Mouse (Mus musculus): ENCODE results near the gene Aldh1l1. TPM values are rescaled to one million over a fixed set of nuclear protein-coding genes. Genes with fewer than 3 reads are reported as not detected.
A peak's percentile ranks its signal among the peaks of the same experiment; 100 is the strongest.

The Aldh1l1 gene
- polyA plus RNA-seq (2015; fragmentation: Nextera tagmentation; extraction: Ambion mirVana), result 38.3 and 38.6 TPM in 2 replicates

DNA sequence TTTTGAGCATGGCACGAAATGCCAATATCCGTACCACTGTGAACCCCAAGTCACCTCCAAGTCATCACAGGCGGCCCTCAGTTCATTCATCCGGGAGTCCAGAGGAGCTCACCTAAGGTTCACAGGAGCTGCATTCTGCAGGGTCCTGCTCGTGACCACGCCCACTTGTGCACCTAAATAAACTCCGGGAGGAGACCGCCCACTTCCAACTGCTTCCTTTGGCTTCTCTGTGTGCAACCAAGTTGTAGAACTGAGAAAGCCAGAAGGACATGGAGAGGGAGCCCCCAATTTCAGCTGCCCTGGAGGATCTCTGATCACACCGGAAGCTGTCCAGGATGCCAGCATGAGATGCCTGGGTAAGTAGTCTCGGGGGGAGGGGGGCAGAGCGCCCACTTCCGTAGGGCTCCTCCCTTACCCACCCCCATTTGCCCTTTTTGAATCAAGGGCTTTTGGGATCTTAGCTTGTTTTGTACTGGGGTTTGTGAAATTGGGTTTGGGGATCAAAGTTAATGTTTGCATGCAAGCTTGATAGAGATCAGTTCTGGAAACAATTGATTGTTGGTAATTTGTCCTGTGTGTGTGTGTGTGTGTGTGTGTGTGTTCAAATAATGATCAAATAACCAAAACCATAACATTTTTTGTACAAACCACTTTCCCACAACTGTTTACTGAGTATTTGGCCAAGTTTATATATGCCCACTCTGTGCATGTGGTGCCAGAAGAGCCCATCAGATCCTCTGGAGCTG, at the start of gene Aldh1l1:
TSS of gene Aldh1l1 (plus strand) at position 252 of the 746 bp plus-strand sequence.
- H3K9me3 ChIP-seq, result no peaks in the 10 kb centered on the region
- 86% methylated on average over 12 of the region's 12 CpGs for WGBS
- no peak within 1 kb of the TSS for H3K27ac ChIP-seq (replicated peaks)
- ATAC-seq (ENCODE audit: low read depth), result no peak
- H3K4me3 ChIP-seq, result no peak within 1 kb of the TSS
- no peaks in the 10 kb centered on the region for H3K4me1 ChIP-seq (replicated peaks)
- no peaks in the 10 kb centered on the region for H3K27me3 ChIP-seq
- H3K9ac ChIP-seq, result no peak within 1 kb of the TSS
- no peaks in the 10 kb centered on the region for H3K36me3 ChIP-seq
- H3K4me2 ChIP-seq, result no peak within 1 kb of the TSS

DNA sequence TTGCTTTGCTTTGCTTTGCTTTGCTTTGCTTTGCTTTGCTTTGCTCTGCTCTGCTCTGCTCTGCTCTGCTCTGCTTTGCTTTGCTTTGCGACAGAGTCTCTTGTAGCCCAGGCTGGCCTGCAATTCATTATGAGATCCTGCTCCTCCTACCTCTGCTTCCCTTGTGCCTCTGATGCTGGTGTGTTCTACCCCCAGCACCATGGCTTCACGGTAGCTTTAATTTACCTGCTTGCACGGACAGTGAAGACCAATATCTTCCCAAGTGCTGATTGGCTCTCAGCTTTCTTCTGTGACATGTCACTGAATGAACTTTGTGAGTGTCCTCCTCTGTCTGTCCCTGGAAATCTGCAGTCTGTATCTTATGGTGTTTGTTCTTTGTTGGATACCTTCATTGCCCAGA, 49.2 kb upstream of the Aldh1l1 start:
- H3K4me1 ChIP-seq (replicated peaks), result no peaks in the 10 kb centered on the region
- ATAC-seq (ENCODE audit: low read depth), result no peak
- no peak overlapping the region for H3K27ac ChIP-seq (replicated peaks)
- H3K4me3 ChIP-seq, result no peak overlapping the region
- H3K27me3 ChIP-seq, result 0 out of 2 replicates have a peak, but pooled peaks cover 5% of the 10 kb centered on the region
- no peaks in the 10 kb centered on the region for H3K9me3 ChIP-seq
- H3K4me2 ChIP-seq, result no peak overlapping the region
- WGBS, result 94% methylated on average over 3 of the region's 3 CpGs
- no peaks in the 10 kb centered on the region for H3K36me3 ChIP-seq
- H3K9ac ChIP-seq, result no peak overlapping the region

DNA sequence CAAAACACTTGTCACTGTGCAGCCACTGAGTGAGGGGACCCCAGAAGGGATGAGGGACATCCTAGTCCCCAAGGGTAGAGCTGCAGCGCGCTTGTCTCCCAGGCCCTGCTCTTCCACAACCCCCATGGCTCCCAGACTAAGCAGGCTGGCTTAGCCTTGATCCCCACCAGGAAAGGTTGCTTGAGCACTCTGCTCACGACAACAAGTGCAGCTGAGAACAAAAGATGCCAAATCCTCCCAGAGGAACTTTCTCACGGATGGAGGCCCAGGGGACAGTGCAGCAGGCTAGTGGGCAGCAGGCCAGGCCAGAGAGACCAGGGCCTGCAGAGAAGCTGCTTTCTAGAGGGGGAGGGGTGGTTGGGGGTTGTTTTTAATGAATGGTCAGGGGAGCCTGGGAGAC, 39.3 kb upstream of the Aldh1l1 start:
- peak; percentile 88 for ATAC-seq (ENCODE audit: low read depth)
- peaks cover 11% of the 10 kb centered on the region for H3K4me1 ChIP-seq (replicated peaks)

DNA sequence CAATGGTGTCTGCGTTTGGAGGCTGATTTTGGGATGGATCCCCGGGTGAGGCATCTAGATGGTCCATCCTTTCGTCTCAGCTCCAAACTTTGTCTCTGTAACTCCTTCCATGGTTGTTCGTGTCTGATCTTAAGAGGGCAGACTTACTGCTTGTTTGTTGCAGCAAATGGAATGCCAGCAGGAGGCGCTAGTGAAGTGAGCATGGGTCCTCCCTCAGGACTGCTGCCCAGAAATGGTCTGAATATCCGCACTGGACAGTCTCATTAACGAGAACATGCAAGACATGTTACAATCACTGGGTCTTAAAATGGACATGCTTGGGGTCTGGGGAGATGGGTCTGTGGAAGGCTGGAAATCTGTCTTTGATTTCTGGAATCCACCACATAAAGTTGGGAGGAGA, 36.0 kb upstream of the Aldh1l1 start:
- H3K9me3 ChIP-seq, result no peaks in the 10 kb centered on the region
- no peak overlapping the region for H3K27ac ChIP-seq (replicated peaks)
- ATAC-seq (ENCODE audit: low read depth), result no peak
- no peaks in the 10 kb centered on the region for H3K36me3 ChIP-seq
- 36% methylated on average over 7 of the region's 7 CpGs for WGBS
- H3K4me2 ChIP-seq, result no peak overlapping the region
- no peak overlapping the region for H3K9ac ChIP-seq
- H3K4me1 ChIP-seq (replicated peaks), result peaks cover 11% of the 10 kb centered on the region
- no peaks in the 10 kb centered on the region for H3K27me3 ChIP-seq
- H3K4me3 ChIP-seq, result no peak overlapping the region

More for the DNA sequence above, 39.3 kb upstream of the Aldh1l1 start:
- Histone ChIP-seq H3K27me3 (no peaks in the 10 kb centered on the region), H3K9me3 (no peaks in the 10 kb centered on the region), H3K9ac (no peak overlapping the region), H3K4me3 (no peak overlapping the region), H3K4me2 (no peak overlapping the region), H3K36me3 (no peaks in the 10 kb centered on the region), H3K27ac (replicated peaks) (peak overlapping the region; percentile 62)
- 32% methylated on average over 4 of the region's 4 CpGs for WGBS

DNA sequence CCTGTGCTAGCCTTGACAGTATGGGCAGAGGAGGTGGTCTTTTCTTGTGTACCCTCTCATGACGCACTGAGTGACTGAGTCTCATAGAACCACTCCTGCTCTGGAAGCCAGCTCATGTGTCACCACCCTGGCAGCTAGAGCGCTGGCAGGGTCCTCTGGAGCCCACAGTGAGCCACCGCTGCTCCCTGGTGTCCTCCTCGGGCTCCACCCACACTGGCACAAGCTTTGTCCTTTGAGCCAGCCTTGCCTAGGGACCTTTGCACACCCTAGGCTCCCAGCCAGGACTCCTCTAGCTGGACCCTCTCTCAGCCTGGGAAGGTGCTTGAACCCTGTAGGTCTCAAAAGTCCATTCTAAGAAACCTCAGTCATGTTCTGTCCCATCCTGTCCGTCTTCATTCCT, 35.5 kb upstream of the Aldh1l1 start:
- Histone ChIP-seq H3K4me3 (no peak overlapping the region), H3K9ac (no peak overlapping the region), H3K4me2 (no peak overlapping the region), H3K27ac (replicated peaks) (no peak overlapping the region), H3K36me3 (no peaks in the 10 kb centered on the region), H3K9me3 (no peaks in the 10 kb centered on the region), H3K27me3 (no peaks in the 10 kb centered on the region), H3K4me1 (replicated peaks) (peaks cover 11% of the 10 kb centered on the region)
- 78% methylated on average over 5 of the region's 5 CpGs for WGBS
- ATAC-seq (ENCODE audit: low read depth), result no peak

DNA sequence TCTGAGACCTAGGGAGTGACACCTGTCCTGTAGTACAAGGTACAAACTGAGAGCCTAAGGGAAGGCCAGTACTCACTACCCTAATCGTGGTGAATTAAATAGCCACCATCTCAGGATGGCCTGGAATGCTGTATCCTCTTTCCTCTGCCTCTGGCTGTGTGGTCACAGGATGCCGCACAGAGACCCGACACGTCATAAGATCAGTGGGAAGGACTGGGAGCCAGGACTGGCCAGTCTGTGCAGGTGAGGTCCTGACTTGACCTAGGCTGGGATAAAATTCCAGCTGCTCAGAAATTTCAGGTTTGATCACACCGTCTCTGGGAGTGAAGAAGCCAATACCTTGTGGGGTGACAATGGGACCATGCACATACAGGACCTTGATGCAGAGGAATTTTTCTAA, 34.7 kb upstream of the Aldh1l1 start:
- H3K9ac ChIP-seq, result no peak overlapping the region
- no peak overlapping the region for H3K4me3 ChIP-seq
- ATAC-seq (ENCODE audit: low read depth), result no peak
- H3K27me3 ChIP-seq, result no peaks in the 10 kb centered on the region
- H3K36me3 ChIP-seq, result no peaks in the 10 kb centered on the region
- no peaks in the 10 kb centered on the region for H3K9me3 ChIP-seq
- no peak overlapping the region for H3K27ac ChIP-seq (replicated peaks)
- WGBS, result 90% methylated on average over 5 of the region's 5 CpGs
- no peak overlapping the region for H3K4me2 ChIP-seq
- H3K4me1 ChIP-seq (replicated peaks), result peaks cover 9% of the 10 kb centered on the region

DNA sequence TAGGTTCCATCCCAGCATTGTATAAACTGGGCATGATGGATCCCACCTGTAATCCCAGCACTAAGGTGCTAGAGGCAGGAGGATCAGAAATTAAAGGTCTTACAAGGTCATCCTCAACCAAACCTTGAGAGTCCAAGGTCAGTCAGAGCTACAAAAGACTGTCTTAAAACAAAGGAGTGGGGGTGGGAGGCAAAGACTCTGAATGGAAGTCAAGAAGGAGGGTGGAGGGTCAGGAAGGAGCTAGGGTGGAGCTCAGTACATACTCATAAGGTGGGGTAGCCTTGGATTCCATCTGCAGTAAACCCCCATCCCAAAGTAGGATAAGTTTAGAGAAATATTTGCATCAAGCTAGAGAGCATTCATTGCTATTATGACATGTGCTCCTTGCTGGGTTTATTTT, 33.6 kb upstream of the Aldh1l1 start:
- Histone ChIP-seq H3K27me3 (no peaks in the 10 kb centered on the region), H3K4me2 (no peak overlapping the region), H3K27ac (replicated peaks) (no peak overlapping the region), H3K9me3 (no peaks in the 10 kb centered on the region), H3K4me3 (no peak overlapping the region), H3K4me1 (replicated peaks) (no peaks in the 10 kb centered on the region), H3K9ac (no peak overlapping the region), H3K36me3 (no peaks in the 10 kb centered on the region)
- ATAC-seq (ENCODE audit: low read depth), result no peak

DNA sequence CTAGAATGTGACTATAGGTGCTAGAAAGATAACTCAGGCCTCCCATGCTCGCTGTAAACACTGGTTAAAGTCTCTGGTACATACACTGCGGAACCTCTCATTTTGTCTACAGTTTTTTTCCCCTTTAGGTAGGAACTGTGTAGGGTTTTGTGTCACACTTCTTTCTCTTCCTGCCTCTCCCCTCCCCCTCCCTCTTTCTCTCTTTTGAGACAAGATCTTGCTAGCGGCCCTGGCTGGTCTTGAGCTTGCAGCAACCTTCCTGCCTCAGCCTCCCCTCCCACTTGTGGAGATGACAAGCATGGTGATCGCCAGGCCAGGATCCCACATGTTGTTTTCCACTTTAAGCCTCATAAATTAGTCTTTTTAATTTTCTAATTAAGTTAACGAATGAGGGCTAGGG, 32.5 kb upstream of the Aldh1l1 start:
- Histone ChIP-seq H3K36me3 (no peaks in the 10 kb centered on the region), H3K4me2 (no peak overlapping the region), H3K4me3 (no peak overlapping the region), H3K27me3 (no peaks in the 10 kb centered on the region), H3K4me1 (replicated peaks) (no peaks in the 10 kb centered on the region), H3K9me3 (no peaks in the 10 kb centered on the region), H3K9ac (no peak overlapping the region), H3K27ac (replicated peaks) (no peak overlapping the region)
- no peak for ATAC-seq (ENCODE audit: low read depth)
- 86% methylated on average over 5 of the region's 5 CpGs for WGBS

DNA sequence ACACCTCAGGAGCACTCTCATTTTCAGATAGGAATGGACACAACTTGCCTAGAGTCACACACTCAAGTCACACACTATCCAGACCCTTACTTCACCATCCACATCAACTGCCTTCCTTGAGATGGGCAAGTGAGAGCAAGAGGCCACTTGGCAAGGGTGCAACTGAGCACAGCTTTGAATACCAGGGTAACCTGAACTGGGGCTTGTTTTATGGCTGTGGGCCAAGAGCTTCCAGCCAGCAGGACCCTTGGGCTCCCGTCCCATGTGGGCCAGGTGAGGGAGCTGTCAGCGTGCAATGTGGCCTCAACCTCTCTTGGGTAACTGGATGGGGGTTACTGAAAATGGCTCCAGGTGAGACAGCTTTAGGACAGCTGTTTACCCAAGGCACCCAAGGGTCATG, 28.8 kb upstream of the Aldh1l1 start:
- no peak for ATAC-seq (ENCODE audit: low read depth)
- Histone ChIP-seq H3K27me3 (peaks cover 26% of the 10 kb centered on the region), H3K9me3 (no peaks in the 10 kb centered on the region), H3K4me1 (replicated peaks) (peaks cover 10% of the 10 kb centered on the region), H3K4me3 (no peak overlapping the region), H3K4me2 (no peak overlapping the region), H3K36me3 (no peaks in the 10 kb centered on the region), H3K9ac (no peak overlapping the region), H3K27ac (replicated peaks) (no peak overlapping the region)
- WGBS, result 80% methylated on average over 2 of the region's 2 CpGs

DNA sequence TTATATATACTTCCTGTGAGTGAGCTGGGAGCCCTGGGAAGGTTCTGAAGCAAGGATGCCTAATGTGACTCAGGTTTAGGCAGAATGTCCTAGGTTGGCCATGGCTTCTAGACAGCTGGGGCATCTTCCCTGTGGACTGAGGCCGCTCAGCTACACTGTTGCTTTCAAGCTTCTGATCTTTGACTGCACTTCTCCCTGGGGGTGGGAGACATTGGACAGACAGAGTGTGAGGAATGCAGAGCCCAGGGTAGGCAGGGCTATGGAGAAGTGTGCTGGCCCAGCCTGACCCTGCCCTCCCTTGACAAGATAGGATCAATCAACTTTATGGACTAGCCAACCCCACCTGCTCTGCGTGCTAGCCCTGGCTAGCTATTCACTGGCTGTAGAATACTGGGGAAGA, 25.0 kb upstream of the Aldh1l1 start:
- H3K9ac ChIP-seq, result no peak overlapping the region
- no peak overlapping the region for H3K4me2 ChIP-seq
- no peak for ATAC-seq (ENCODE audit: low read depth)
- WGBS, result 35% methylated on average over 2 of the region's 2 CpGs
- H3K4me1 ChIP-seq (replicated peaks), result peaks cover 33% of the 10 kb centered on the region
- no peaks in the 10 kb centered on the region for H3K36me3 ChIP-seq
- peaks cover 53% of the 10 kb centered on the region for H3K27me3 ChIP-seq
- no peak overlapping the region for H3K27ac ChIP-seq (replicated peaks)
- H3K9me3 ChIP-seq, result no peaks in the 10 kb centered on the region
- H3K4me3 ChIP-seq, result no peak overlapping the region

DNA sequence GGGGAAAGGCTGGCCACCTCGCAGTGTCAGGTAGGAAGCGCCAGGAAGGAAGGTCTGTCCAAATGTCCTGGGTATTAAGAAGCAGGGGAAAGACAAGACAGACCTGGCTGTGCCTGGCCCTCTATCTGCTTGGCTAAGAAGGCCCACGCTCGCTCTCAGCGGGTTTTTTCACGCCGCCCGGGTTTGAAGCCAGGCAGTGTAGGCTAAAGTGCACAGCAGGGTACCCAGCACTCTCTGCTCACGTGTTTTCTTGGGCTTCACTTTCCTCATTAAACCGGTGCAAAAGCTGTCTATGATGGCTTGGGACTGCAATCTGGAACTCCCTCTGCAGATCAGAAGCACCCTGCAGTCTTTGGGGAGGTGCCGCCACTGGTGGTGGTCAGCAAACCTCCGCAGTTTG, 24.5 kb upstream of the Aldh1l1 start:
- peak; percentile 7; the same call in 1 of the 2 replicates for ATAC-seq (ENCODE audit: low read depth)
- H3K36me3 ChIP-seq, result no peaks in the 10 kb centered on the region
- peak overlapping the region; percentile 70 for H3K4me3 ChIP-seq
- H3K4me2 ChIP-seq, result peak overlapping the region; percentile 100
- WGBS, result 7% methylated on average over 12 of the region's 12 CpGs
- peaks cover 53% of the 10 kb centered on the region for H3K27me3 ChIP-seq
- H3K4me1 ChIP-seq (replicated peaks), result peaks cover 33% of the 10 kb centered on the region
- H3K27ac ChIP-seq (replicated peaks), result 0 out of 2 replicates have a peak overlapping the region, but pooled peaks have one; percentile 7
- H3K9me3 ChIP-seq, result no peaks in the 10 kb centered on the region
- H3K9ac ChIP-seq, result peak overlapping the region; percentile 83

DNA sequence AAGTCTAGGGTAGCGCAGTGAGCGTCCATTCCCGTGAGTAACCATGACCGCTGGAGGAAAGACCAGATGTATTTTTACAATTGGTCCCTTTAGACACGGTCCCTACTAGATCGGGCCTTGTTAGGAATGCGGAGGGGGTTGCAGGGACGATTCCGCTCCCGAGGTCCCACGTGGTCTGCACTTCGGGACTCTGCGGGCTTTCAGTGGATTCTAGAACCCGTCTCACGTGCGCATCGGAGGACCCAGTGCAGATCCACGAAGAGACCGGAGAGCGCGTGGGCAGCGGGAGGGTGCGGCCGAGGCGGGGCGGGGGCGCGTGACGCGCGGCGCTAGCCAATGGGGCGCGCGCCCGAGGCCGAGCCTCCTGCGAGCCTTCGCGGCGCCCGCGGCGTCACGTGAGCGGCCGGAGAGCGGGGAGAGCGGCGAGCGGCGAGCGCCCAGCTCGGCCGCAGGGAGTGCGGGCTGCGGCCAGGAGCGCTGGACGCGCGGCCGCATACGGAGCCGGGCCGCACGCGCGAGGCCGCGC, 24.0 kb upstream of the Aldh1l1 start, which contains the start of gene Klf15:
TSS of gene Klf15 (plus strand) at position 396 of the 526 bp plus-strand sequence.
- peak within 1 kb of the TSS; percentile 100 for H3K4me2 ChIP-seq
- WGBS, result under 1% methylated on average over 25 of the region's 70 CpGs
- H3K4me1 ChIP-seq (replicated peaks), result peaks cover 33% of the 10 kb centered on the region
- peaks cover 4% of the 10 kb centered on the region; the same call in 1 of the 2 replicates for H3K36me3 ChIP-seq
- H3K27ac ChIP-seq (replicated peaks), result peak within 1 kb of the TSS; percentile 55; the same call in 1 of the 2 replicates
- peak within 1 kb of the TSS; percentile 83 for H3K9ac ChIP-seq
- peak within 1 kb of the TSS; percentile 70 for H3K4me3 ChIP-seq
- peaks cover 53% of the 10 kb centered on the region for H3K27me3 ChIP-seq
- H3K9me3 ChIP-seq, result no peaks in the 10 kb centered on the region
- peak; percentile 66 for ATAC-seq (ENCODE audit: low read depth)

All from neural tube, embryonic 13.5 days (tissue).